Comparison of ENCODE assay signal across 12 mouse cellular contexts in genomic region chrX:150955441-150955840, GRCm38 (mm10).
DNase-seq lines count a peak whose midpoint lies in the region; ATAC-seq lines count a peak whose summit lies in the region.
"Had no signal": no experiment of that assay in that cellular context is flagged by ENCODE, and none has a peak within 500 bp of the region (broad histone marks: within the 10 kb centered on the region; RNA-seq: fewer than 3 reads in every experiment).

No protein-coding gene starts in this region.

- no peak overlapping the region for H3K27ac ChIP-seq in hindbrain, embryonic 10.5 days
- H3K27ac ChIP-seq in hindbrain, embryonic 16.5 days (ENCODE audit: low read depth, low read length) = no peak overlapping the region
- peak overlapping the region; percentile 84 for H3K27ac ChIP-seq in embryonic facial prominence, embryonic 10.5 days (replicated peaks)
- H3K27ac ChIP-seq in limb, embryonic 15.5 days = peak overlapping the region; percentile 57
- H3K27ac ChIP-seq: liver, embryonic 14.5 days; midbrain, embryonic 12.5 days had no signal

- no peak overlapping the region for H3K9ac ChIP-seq in hindbrain, embryonic 16.5 days (ENCODE audit: low read depth, low read length)
- H3K9ac ChIP-seq in limb, embryonic 15.5 days = no peak overlapping the region
- H3K9ac ChIP-seq: liver, embryonic 14.5 days; midbrain, embryonic 12.5 days had no signal

- WGBS in hindbrain, embryonic 10.5 days = 39% methylated on average over 2 of the region's 2 CpGs
- WGBS in hindbrain, embryonic 16.5 days = 60% methylated on average over 2 of the region's 2 CpGs
- WGBS in embryonic facial prominence, embryonic 10.5 days = 33% methylated on average over 2 of the region's 2 CpGs
- 34% methylated on average over 2 of the region's 2 CpGs for WGBS in limb, embryonic 15.5 days

- H3K4me3 ChIP-seq in hindbrain, embryonic 10.5 days = no peak overlapping the region
- H3K4me3 ChIP-seq in hindbrain, embryonic 16.5 days (ENCODE audit: low read length) = no peak overlapping the region
- no peak overlapping the region for H3K4me3 ChIP-seq in embryonic facial prominence, embryonic 10.5 days
- no peak overlapping the region for H3K4me3 ChIP-seq in limb, embryonic 15.5 days
- H3K4me3 ChIP-seq: midbrain, embryonic 12.5 days had no signal

- H3K4me2 ChIP-seq in hindbrain, embryonic 16.5 days (ENCODE audit: low read length) = no peak overlapping the region
- H3K4me2 ChIP-seq in limb, embryonic 15.5 days = no peak overlapping the region

- peaks cover 3% of the 10 kb centered on the region for H3K4me1 ChIP-seq in hindbrain, embryonic 10.5 days (replicated peaks)
- no peaks in the 10 kb centered on the region for H3K4me1 ChIP-seq in hindbrain, embryonic 16.5 days (ENCODE audit: control insufficient read depth, insufficient read depth, low read depth, low read length)
- H3K4me1 ChIP-seq in embryonic facial prominence, embryonic 10.5 days = no peaks in the 10 kb centered on the region
- H3K4me1 ChIP-seq in limb, embryonic 15.5 days = no peaks in the 10 kb centered on the region
- H3K4me1 ChIP-seq: midbrain, embryonic 12.5 days had no signal

- ATAC-seq in hindbrain, embryonic 16.5 days = no peak
- ATAC-seq in limb, embryonic 15.5 days (ENCODE audit: insufficient number of reproducible peaks, low FRiP score, low TSS enrichment, low read depth) = no peak
- ATAC-seq: CD4-positive, CD25-positive, alpha-beta regulatory T cell, adult 4 months had no signal

- H3K9me3 ChIP-seq in hindbrain, embryonic 10.5 days = no peaks in the 10 kb centered on the region
- H3K9me3 ChIP-seq in hindbrain, embryonic 16.5 days (ENCODE audit: control insufficient read depth, low read length) = no peaks in the 10 kb centered on the region
- no peaks in the 10 kb centered on the region for H3K9me3 ChIP-seq in embryonic facial prominence, embryonic 10.5 days
- H3K9me3 ChIP-seq in limb, embryonic 15.5 days = no peaks in the 10 kb centered on the region
- H3K9me3 ChIP-seq: midbrain, embryonic 12.5 days had no signal

- no peaks in the 10 kb centered on the region for H3K36me3 ChIP-seq in hindbrain, embryonic 10.5 days
- H3K36me3 ChIP-seq in hindbrain, embryonic 16.5 days (ENCODE audit: control insufficient read depth, insufficient read depth, low read length) = no peaks in the 10 kb centered on the region
- H3K36me3 ChIP-seq in embryonic facial prominence, embryonic 10.5 days (replicated peaks) = no peaks in the 10 kb centered on the region
- H3K36me3 ChIP-seq in limb, embryonic 15.5 days = no peaks in the 10 kb centered on the region
- H3K36me3 ChIP-seq: midbrain, embryonic 12.5 days had no signal

- peak; percentile 51 for DNase-seq in hindbrain, embryonic 10.5 days (ENCODE audit: low spot score)
- peak; percentile 72 for DNase-seq in embryonic facial prominence, embryonic 10.5 days (ENCODE audit: low spot score)
- peak; percentile 22 to 38 for DNase-seq in heart, adult 9 months (ENCODE audit: low spot score in 2 of 2)
- DNase-seq in right cerebral cortex, postnatal 10 days (ENCODE audit: low spot score in 2 of 2) = no peak
- DNase-seq in thymus, postnatal 25 days = no peak
- DNase-seq in left cerebral cortex, postnatal 14 days (ENCODE audit: low spot score in 2 of 2) = no peak
- DNase-seq: cerebellum, adult 8-10 months had no signal

- intact Hi-C loops in left cerebral cortex, postnatal 14 days (cut with DNase I) = no loop called here

- peaks cover 5% of the 10 kb centered on the region; the same call in 1 of the 2 replicates for H3K27me3 ChIP-seq in hindbrain, embryonic 10.5 days (ENCODE audit: insufficient read depth, poor library complexity, severe bottlenecking)
- H3K27me3 ChIP-seq in hindbrain, embryonic 16.5 days (replicated peaks; ENCODE audit: control insufficient read depth, insufficient read depth, low read length) = no peaks in the 10 kb centered on the region
- peaks cover 28% of the 10 kb centered on the region for H3K27me3 ChIP-seq in embryonic facial prominence, embryonic 10.5 days (replicated peaks; ENCODE audit: low read depth, poor library complexity, severe bottlenecking)
- H3K27me3 ChIP-seq in limb, embryonic 15.5 days = peaks cover 8% of the 10 kb centered on the region

Comparison
In these comparisons a context has a peak if more than half of its experiments do, and no peak if none do; other contexts are left out.
1. DNase-seq: peak in hindbrain, embryonic 10.5 days (single experiment), embryonic facial prominence, embryonic 10.5 days (single experiment) and heart, adult 9 months (2 of 2); none in right cerebral cortex, postnatal 10 days (0 of 2), thymus, postnatal 25 days (single experiment) and left cerebral cortex, postnatal 14 days (0 of 2).
2. H3K27ac ChIP-seq: peak in embryonic facial prominence, embryonic 10.5 days (single experiment) and limb, embryonic 15.5 days (single experiment); none in hindbrain, embryonic 10.5 days (single experiment) and hindbrain, embryonic 16.5 days (single experiment).